Mouse (Mus musculus) R1 (cell line): Measurements from ENCODE around the gene Gm20388.

Experiments
- DNase-seq: peaks from one replicate; pipeline ENCODE4 v3.0.0-alpha.2; 2018; ENCODE audit warnings: low read depth, low spot score

Gm20388 gene

DNA sequence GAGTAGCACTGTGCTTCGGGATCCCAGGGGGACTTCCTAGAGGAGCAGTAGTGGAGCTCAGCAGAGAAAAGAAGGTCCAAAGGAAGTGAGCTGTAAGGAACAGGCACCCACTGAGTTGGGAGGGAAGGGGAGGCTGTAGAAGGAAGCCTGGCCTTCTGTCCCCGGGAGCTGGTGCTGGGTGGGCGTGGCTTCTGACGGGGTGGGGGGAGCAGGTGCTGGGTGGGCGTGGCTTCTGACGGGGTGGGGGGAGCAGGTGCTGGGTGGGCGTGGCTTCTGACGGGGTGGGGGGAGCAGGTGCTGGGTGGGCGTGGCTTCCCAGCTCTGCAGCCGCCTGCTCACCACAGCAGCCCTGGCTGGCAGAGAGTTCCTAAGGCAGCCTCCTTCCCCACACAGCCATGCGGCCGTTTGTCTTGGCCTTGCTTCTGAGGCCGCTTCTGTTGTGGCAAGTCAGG is 2413.3 kb downstream of the Gm20388 start:
- DNase-seq, result peak; percentile 78

DNA sequence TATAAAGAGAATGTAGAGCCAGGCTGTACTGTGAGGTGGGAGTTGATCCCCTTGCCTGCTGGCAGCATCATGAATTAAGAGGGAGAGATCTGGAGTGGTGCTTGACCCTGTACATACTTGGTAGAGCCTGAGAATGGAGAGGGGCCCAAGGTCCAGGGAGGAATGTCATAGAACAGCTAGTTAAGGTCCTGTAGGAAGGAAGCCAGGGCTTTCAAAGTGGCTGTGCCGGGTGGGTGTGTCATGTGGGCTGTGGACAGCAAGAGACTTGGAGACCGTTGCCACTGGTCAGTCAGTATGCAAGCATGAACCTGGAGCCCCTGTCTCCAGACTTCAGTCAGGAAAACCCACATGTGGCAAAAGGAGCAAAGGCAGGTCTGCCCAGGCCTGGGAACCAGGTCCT is 2414.6 kb downstream of the Gm20388 start:
- no peak for DNase-seq

- DNase-seq, result no peak
Measured at GRCm38 (mm10) chr8:122326114-122326542, 2415.5 kb downstream of the Gm20388 start.

- DNase-seq, result no peak
Measured at GRCm38 (mm10) chr8:122329072-122329471, 2418.4 kb downstream of the Gm20388 start.

GRCm38 (mm10) chr8:122329553-122330239 is 2419.1 kb downstream of the Gm20388 start:
- DNase-seq, result no peak

GRCm38 (mm10) chr8:122330446-122331133 is 2419.9 kb downstream of the Gm20388 start:
- DNase-seq, result no peak

- no peak for DNase-seq
Measured at GRCm38 (mm10) chr8:122331134-122331523, 2420.5 kb downstream of the Gm20388 start.

- peak; percentile 72 for DNase-seq
Measured at GRCm38 (mm10) chr8:122332753-122333506, 2422.3 kb downstream of the Gm20388 start.

DNA sequence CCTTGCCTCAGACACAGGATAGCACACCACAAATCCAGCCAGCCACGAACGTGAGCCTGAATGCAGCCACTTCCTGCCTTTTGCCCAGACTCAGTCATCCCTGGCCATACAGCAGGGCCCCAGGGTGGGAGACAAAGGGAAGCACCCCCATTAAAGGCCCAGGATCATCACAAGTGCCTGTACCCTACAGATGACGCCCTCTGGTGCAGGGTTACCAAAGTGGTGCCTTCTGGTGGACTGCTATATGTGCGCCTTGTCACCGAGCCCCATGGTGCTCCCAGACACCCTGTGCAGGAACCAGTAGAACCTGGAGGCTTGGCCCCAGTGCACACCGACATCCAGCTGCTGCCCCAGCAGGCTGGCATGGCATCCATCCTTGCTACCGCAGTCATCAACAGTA is 2422.9 kb downstream of the Gm20388 start:
- DNase-seq, result no peak

DNA sequence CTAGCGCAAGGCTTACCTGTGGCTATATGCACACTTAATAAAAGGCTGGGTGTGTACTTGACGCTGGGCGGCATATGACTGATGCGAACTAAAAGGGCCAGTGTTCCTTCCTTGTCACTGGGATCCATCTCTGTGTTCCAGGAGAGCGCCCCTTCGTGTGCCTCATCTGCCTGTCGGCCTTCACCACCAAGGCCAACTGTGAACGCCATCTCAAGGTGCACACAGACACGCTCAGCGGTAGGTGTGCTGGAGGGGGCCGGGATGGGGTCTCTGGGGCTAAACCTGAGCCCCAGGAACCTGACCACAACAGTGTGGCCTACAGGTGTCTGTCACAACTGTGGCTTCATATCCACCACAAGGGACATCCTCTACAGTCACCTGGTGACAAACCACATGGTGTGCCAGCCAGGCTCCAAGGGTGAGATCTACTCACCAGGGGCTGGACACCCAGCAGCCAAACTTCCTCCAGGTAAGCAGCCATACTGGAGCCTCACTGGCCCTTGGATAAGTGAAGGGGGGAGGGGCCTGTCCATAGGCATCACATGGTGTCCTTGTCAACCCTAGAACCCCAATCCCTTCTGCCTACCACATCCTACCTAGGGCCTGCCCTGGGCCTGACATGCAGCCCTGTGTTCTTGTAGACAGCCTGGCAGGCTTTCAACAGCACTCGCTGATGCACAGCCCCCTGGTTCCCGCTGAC is 2424.3 kb downstream of the Gm20388 start:
- DNase-seq, result no peak

DNA sequence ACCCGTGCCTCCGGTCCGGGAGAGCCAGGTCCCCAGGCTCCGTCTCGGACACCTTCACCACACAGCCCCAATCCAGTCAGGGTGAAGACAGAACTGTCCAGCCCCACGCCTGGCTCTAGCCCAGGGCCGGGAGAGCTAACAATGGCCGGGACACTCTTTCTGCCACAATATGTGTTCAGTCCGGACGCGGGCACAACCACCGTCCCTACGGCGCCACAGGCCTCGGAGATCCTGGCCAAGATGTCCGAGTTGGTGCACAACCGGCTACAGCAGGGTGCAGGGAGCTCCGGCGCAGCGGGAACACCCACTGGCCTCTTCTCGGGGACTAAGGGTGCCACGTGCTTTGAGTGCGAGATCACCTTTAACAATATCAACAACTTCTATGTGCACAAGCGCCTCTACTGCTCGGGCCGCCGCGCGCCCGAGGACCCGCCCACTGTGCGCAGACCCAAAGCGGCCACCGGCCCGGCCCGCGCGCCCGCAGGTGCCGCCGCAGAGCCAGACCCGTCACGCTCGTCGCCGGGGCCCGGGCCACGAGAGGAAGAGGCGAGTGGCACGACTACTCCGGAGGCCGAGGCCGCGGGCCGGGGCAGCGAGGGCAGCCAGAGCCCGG is 2425.1 kb downstream of the Gm20388 start:
- DNase-seq, result no peak

DNA sequence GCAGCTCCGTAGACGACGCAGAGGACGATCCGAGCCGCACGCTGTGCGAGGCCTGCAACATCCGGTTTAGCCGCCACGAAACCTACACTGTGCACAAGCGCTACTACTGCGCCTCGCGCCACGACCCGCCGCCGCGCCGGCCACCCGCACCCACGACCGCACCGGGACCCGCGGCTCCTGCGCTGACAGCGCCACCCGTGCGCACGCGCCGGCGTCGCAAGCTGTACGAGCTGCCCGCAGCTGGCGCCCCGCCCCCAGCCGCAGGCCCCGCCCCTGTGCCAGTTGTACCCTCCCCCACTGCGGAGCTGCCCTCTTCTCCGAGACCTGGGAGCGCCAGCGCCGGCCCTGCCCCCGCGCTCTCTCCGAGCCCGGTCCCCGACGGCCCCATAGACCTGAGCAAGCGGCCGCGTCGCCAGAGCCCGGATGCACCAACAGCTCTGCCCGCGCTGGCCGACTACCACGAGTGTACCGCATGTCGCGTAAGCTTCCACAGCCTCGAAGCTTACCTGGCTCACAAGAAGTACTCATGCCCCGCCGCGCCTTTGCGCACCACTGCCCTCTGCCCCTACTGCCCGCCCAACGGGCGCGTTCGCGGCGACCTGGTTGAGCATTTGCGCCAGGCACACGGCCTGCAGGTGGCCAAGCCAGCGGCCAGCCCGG is 2425.7 kb downstream of the Gm20388 start:
- peak; percentile 77 for DNase-seq

DNA sequence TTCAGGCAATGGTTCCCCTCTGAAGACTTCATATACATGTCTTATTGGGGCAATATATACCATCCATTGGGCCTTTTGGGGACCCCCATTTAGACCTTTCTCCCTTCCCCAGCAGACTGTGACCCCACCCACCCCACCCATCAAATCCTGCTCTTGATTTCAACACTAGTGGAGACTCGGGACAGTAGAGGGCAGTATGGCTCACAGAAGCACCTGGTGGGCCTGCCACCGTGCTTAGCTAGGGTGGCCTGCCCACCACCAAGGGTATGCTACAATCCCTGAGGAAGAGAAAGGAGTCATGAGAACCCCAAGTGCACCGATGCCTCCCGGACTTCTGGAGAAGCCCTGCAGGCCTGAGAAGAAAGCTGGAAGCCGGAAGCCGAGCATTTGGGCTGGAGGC is 2428.2 kb downstream of the Gm20388 start:
- no peak for DNase-seq

DNA sequence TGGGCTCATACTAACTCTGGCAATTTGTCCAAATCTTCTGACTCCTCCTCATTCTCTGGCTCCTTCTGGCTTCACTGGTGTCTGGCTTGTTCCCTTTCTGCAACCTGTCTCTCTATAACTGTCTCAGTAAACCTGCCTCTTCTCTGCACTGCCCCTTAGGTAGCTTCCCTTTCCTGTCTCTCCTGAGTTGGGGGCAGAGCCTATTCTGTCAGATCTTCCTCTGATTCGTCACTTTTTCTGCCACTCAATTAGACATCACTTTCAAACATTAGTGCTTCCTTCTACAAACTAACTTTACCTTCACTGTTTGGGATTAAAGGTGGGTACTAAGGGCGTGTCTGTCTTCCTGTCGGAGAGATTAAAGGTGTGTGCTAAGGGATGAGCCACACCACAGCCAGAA is 2430.1 kb downstream of the Gm20388 start:
- peak; percentile 49 for DNase-seq

DNA sequence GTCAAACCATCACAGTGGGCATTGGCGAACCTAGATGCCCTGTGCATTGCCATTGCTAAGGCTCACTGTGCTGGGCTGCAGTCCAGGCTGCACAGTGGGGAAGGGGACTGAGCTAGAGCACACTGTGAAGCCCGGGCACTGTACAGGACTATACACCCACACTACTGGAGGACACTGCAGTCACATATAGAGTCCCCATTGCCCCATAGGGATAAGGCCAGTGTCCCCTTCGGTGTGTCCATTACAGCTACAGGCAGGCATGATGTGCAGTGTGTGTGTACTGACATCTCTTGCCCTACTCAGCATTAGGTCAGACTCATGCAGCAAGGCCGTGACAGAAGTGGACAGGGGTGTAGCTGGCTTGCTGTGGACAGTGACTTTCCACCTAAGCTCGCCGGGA is 2431.1 kb downstream of the Gm20388 start:
- no peak for DNase-seq

DNA sequence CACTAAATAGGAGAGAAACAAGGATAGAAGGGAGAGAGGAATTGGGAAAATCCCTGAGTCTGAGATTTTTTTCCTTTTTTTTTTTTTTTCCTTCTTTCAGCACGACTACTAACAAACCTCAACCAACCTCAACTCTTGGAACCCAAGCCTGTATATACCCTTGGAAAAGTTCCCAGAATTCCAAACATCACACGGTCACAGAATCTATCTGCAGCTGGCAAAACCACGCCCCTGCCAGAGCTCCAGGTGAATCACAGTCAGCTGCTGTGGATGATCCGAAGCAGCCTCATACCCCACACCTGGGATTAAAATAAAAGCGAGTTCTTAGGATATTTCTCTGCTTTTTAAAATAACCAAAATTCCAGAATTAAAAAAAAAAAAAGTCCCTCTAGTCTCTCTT is 2431.7 kb downstream of the Gm20388 start:
- DNase-seq, result no peak

DNA sequence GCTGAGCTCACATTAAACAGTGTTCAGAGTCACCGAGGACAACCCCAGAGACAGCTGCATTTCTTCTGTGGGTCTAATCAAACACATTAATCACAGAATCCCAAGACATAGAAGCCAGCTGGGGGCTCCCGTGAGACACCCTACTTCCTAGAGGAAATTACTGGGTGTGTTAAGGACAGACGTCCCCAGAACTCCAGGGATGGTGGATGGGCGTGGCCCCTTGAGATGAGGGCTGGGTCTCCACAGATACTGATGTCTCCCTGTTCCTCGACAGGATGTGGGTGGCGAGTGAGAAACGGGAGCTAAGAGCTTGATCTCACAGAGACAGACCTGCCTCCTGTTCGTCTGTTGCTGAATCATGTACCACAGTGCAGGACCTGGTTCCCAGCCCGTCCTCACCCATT is 2432.2 kb downstream of the Gm20388 start:
- no peak for DNase-seq

- DNase-seq, result no peak
Measured at GRCm38 (mm10) chr8:122343341-122343740, 2432.7 kb downstream of the Gm20388 start.

DNA sequence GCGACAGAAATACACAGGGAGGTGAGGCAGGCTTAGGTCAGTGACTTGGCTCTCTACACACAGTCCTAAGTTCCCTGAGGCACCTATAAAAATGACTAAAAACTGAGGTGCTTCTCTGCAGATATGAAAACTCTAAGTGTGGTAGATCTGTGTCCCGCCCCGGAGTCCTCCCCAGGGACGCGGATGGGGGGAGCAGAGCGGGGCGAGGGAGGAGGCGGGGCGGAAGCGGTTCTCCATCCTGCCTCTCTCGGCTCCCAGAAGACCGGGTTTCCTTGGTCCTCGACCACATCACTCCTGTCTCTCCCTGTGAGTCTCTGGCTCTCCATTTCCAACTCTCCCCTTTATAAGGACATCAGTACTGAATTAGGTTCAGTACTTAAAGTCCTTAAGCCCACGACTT is 2433.1 kb downstream of the Gm20388 start:
- no peak for DNase-seq

DNA sequence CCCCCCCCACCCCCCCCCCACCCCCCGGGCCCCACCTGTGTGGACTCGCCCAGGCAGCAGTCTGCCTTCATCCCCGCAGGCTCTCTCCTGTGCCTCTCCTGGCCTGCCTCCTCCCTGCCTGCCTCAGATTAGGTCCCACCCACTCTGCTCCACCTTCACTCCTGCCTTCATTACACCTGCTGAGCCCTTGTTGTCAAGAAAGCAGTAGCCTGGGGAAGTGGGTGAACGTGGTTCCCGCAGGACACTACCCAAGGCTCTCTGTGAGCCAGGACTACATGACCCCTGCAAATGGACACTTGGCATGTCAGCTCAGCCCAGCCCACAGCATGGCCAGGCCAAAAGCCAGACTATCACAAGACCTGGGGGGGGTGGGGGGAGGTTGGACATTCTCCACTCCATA is 2433.6 kb downstream of the Gm20388 start:
- DNase-seq, result peak; percentile 46
